Mouse (Mus musculus): Measurements from ENCODE around the gene Gm10974.

Gm10974 gene

GRCm38 (mm10) chr7:66365904-66366303 lies at the start of gene Gm10974:
TSS of gene Gm10974 (plus strand) at chr7:66365905.
- DNase-seq = peak in 1 of 2 experiments; percentile 41

GRCm38 (mm10) chr7:66318147-66318546 lies 47.6 kb upstream of the Gm10974 start:
- no peak for DNase-seq

GRCm38 (mm10) chr7:66320996-66321395 lies 44.7 kb upstream of the Gm10974 start:
- peak; percentile 44 to 55 for DNase-seq

- DNase-seq = no peak
Observed at GRCm38 (mm10) chr7:66323252-66324015, 42.3 kb upstream of the Gm10974 start.

- no peak for DNase-seq
Observed at GRCm38 (mm10) chr7:66325419-66326053, 40.2 kb upstream of the Gm10974 start.

GRCm38 (mm10) chr7:66327516-66327915 lies 38.2 kb upstream of the Gm10974 start:
- DNase-seq = no peak

- no peak for DNase-seq
Observed at GRCm38 (mm10) chr7:66330610-66331009, 35.1 kb upstream of the Gm10974 start.

GRCm38 (mm10) chr7:66332340-66332739 lies 33.4 kb upstream of the Gm10974 start:
- DNase-seq = no peak

- DNase-seq = no peak
Observed at GRCm38 (mm10) chr7:66333906-66334500, 31.7 kb upstream of the Gm10974 start.

GRCm38 (mm10) chr7:66336955-66337354 lies 28.8 kb upstream of the Gm10974 start:
- DNase-seq = no peak

- no peak for DNase-seq
Observed at GRCm38 (mm10) chr7:66339625-66340024, 26.1 kb upstream of the Gm10974 start.

GRCm38 (mm10) chr7:66340044-66340443 lies 25.7 kb upstream of the Gm10974 start:
- no peak for DNase-seq

- peak; percentile 40 to 74 for DNase-seq
Observed at GRCm38 (mm10) chr7:66342323-66342722, 23.4 kb upstream of the Gm10974 start.

GRCm38 (mm10) chr7:66342831-66343230 lies 22.9 kb upstream of the Gm10974 start:
- DNase-seq = no peak

- no peak for DNase-seq
Observed at GRCm38 (mm10) chr7:66343307-66343706, 22.4 kb upstream of the Gm10974 start.

GRCm38 (mm10) chr7:66346959-66347663 lies 18.6 kb upstream of the Gm10974 start:
- no peak for DNase-seq

- DNase-seq = no peak
Observed at GRCm38 (mm10) chr7:66348588-66348987, 17.1 kb upstream of the Gm10974 start.

- no peak for DNase-seq
Observed at GRCm38 (mm10) chr7:66349670-66350069, 16.0 kb upstream of the Gm10974 start.

GRCm38 (mm10) chr7:66351074-66351473 lies 14.6 kb upstream of the Gm10974 start:
- DNase-seq = no peak

- DNase-seq = no peak
Observed at GRCm38 (mm10) chr7:66354911-66355310, 10.8 kb upstream of the Gm10974 start.

- no peak for DNase-seq
Observed at GRCm38 (mm10) chr7:66355791-66356522, 9.7 kb upstream of the Gm10974 start.

- DNase-seq = no peak
Observed at GRCm38 (mm10) chr7:66358461-66358860, 7.2 kb upstream of the Gm10974 start.

- no peak for DNase-seq
Observed at GRCm38 (mm10) chr7:66359044-66359443, 6.7 kb upstream of the Gm10974 start.
